Mouse (Mus musculus): ENCODE results near the gene Klhl29. TPM values are rescaled to one million over a fixed set of nuclear protein-coding genes. Genes with fewer than 3 reads are reported as not detected.

The Klhl29 gene
- polyA plus RNA-seq, 1 experiment, result 3.0 TPM

- Histone ChIP-seq H3K27me3 (ENCODE audit: control insufficient read depth, insufficient read depth, low read length) (no peaks in the 10 kb centered on the region), H3K36me3 (ENCODE audit: control insufficient read depth, insufficient read depth, low read length) (no peaks in the 10 kb centered on the region), H3K27ac (ENCODE audit: insufficient read depth, low read depth, low read length) (no peak overlapping the region), H3K4me1 (ENCODE audit: control insufficient read depth, insufficient read depth, insufficient read length, low read length) (peaks cover 4% of the 10 kb centered on the region), H3K4me3 (ENCODE audit: low read depth, low read length) (no peak overlapping the region)
- TF ChIP-seq CTCF (IDR thresholded peaks at IDR 0.05; ENCODE audit: extremely low read depth, insufficient read length, insufficient replicate concordance, low read depth, low read length) (no peak), POLR2A (IDR thresholded peaks at IDR 0.05; ENCODE audit: low read depth, low read length) (no peak)
- WGBS, result 88% methylated on average over 7 of the region's 7 CpGs
Observed at GRCm38 (mm10) chr12:5269061-5269460, 106.4 kb downstream of the Klhl29 start.

- Histone ChIP-seq H3K27ac (ENCODE audit: insufficient read depth, low read depth, low read length) (no peak overlapping the region), H3K4me3 (ENCODE audit: low read depth, low read length) (no peak overlapping the region)
- WGBS, result 32% methylated on average over 9 of the region's 9 CpGs
Observed at GRCm38 (mm10) chr12:5268188-5268612, 107.3 kb downstream of the Klhl29 start.

GRCm38 (mm10) chr12:5267271-5268187 lies 108.0 kb downstream of the Klhl29 start:
- peaks cover 4% of the 10 kb centered on the region for H3K4me1 ChIP-seq (ENCODE audit: control insufficient read depth, insufficient read depth, insufficient read length, low read length)
- no peaks in the 10 kb centered on the region for H3K36me3 ChIP-seq (ENCODE audit: control insufficient read depth, insufficient read depth, low read length)
- H3K4me3 ChIP-seq (ENCODE audit: low read depth, low read length), result no peak overlapping the region
- H3K27me3 ChIP-seq (ENCODE audit: control insufficient read depth, insufficient read depth, low read length), result no peaks in the 10 kb centered on the region
- no peak overlapping the region for H3K27ac ChIP-seq (ENCODE audit: insufficient read depth, low read depth, low read length)
- no peak for TF ChIP-seq CTCF (IDR thresholded peaks at IDR 0.05; ENCODE audit: extremely low read depth, insufficient read length, insufficient replicate concordance, low read depth, low read length)
- TF ChIP-seq POLR2A (IDR thresholded peaks at IDR 0.05; ENCODE audit: low read depth, low read length), result no peak
- 62% methylated on average over 9 of the region's 9 CpGs for WGBS

More at GRCm38 (mm10) chr12:5268188-5268612, 107.3 kb downstream of the Klhl29 start:
- peaks cover 4% of the 10 kb centered on the region for H3K4me1 ChIP-seq (ENCODE audit: control insufficient read depth, insufficient read depth, insufficient read length, low read length)
- H3K36me3 ChIP-seq (ENCODE audit: control insufficient read depth, insufficient read depth, low read length), result no peaks in the 10 kb centered on the region
- no peaks in the 10 kb centered on the region for H3K27me3 ChIP-seq (ENCODE audit: control insufficient read depth, insufficient read depth, low read length)
- no peak for TF ChIP-seq POLR2A (IDR thresholded peaks at IDR 0.05; ENCODE audit: low read depth, low read length)
- TF ChIP-seq CTCF (IDR thresholded peaks at IDR 0.05; ENCODE audit: extremely low read depth, insufficient read length, insufficient replicate concordance, low read depth, low read length), result no peak

DNA sequence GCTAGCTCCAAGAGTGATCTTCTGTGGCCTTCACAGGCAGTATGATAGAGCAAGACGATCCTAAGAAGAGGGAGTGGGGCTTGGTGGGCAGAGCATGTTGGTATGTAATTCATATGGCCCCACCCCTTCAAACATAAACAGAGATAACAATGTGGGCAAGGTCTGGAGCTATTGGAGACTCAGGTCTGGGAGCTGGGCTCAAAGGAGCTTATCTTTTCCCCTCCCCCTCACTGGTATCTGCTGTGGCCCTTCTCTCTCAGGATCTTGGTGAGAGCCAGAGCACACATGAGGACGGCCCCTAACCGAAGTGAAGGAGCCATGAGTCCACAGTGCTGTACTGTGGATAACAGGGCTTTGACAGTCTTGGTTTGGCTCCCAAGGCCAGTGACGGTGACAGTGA lies 108.7 kb downstream of the Klhl29 start:
- H3K4me1 ChIP-seq (ENCODE audit: control insufficient read depth, insufficient read depth, insufficient read length, low read length), result peaks cover 4% of the 10 kb centered on the region
- no peaks in the 10 kb centered on the region for H3K36me3 ChIP-seq (ENCODE audit: control insufficient read depth, insufficient read depth, low read length)
- WGBS, result 45% methylated on average over 4 of the region's 4 CpGs
- H3K27me3 ChIP-seq (ENCODE audit: control insufficient read depth, insufficient read depth, low read length), result no peaks in the 10 kb centered on the region
- no peak for TF ChIP-seq CTCF (IDR thresholded peaks at IDR 0.05; ENCODE audit: extremely low read depth, insufficient read length, insufficient replicate concordance, low read depth, low read length)
- no peak for TF ChIP-seq POLR2A (IDR thresholded peaks at IDR 0.05; ENCODE audit: low read depth, low read length)
- H3K4me3 ChIP-seq (ENCODE audit: low read depth, low read length), result no peak overlapping the region
- no peak overlapping the region for H3K27ac ChIP-seq (ENCODE audit: insufficient read depth, low read depth, low read length)

GRCm38 (mm10) chr12:5261476-5261875 lies 114.0 kb downstream of the Klhl29 start:
- H3K27me3 ChIP-seq (ENCODE audit: control insufficient read depth, insufficient read depth, low read length), result no peaks in the 10 kb centered on the region
- WGBS, result 73% methylated on average over 4 of the region's 4 CpGs
- no peaks in the 10 kb centered on the region for H3K4me1 ChIP-seq (ENCODE audit: control insufficient read depth, insufficient read depth, insufficient read length, low read length)
- H3K27ac ChIP-seq (ENCODE audit: insufficient read depth, low read depth, low read length), result no peak overlapping the region
- no peaks in the 10 kb centered on the region for H3K36me3 ChIP-seq (ENCODE audit: control insufficient read depth, insufficient read depth, low read length)
- TF ChIP-seq POLR2A (IDR thresholded peaks at IDR 0.05; ENCODE audit: low read depth, low read length) (no peak), CTCF (IDR thresholded peaks at IDR 0.05; ENCODE audit: extremely low read depth, insufficient read length, insufficient replicate concordance, low read depth, low read length) (no peak)
- no peak overlapping the region for H3K4me3 ChIP-seq (ENCODE audit: low read depth, low read length)

DNA sequence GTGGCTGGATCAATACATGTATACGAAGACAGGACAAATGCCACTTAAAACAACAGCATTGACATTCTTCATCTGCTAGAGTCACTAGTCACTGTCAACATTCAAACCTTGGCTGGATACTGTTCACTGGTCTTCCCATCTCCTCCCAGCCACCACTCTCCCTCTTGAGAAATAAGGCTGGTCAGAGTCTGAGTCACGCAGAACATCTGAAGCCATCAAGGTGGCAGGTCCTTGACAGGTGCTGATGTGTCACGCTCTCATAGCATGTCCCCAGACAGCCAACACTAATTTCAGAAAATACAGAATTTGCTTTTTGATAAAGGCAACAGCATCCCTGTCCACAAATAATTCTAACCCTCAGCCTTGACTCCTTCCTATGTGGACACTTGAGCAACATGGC lies 116.7 kb downstream of the Klhl29 start:
- Histone ChIP-seq H3K4me3 (ENCODE audit: low read depth, low read length) (no peak overlapping the region), H3K4me1 (ENCODE audit: control insufficient read depth, insufficient read depth, insufficient read length, low read length) (0 out of 2 replicates have a peak, but pooled peaks cover 3% of the 10 kb centered on the region), H3K27ac (ENCODE audit: insufficient read depth, low read depth, low read length) (no peak overlapping the region), H3K36me3 (ENCODE audit: control insufficient read depth, insufficient read depth, low read length) (no peaks in the 10 kb centered on the region), H3K27me3 (ENCODE audit: control insufficient read depth, insufficient read depth, low read length) (no peaks in the 10 kb centered on the region)
- WGBS, result 84% methylated on average over 3 of the region's 3 CpGs
- TF ChIP-seq POLR2A (IDR thresholded peaks at IDR 0.05; ENCODE audit: low read depth, low read length) (no peak), CTCF (IDR thresholded peaks at IDR 0.05; ENCODE audit: extremely low read depth, insufficient read length, insufficient replicate concordance, low read depth, low read length) (no peak)

- 82% methylated on average over 4 of the region's 4 CpGs for WGBS
- no peak for TF ChIP-seq CTCF (IDR thresholded peaks at IDR 0.05; ENCODE audit: extremely low read depth, insufficient read length, insufficient replicate concordance, low read depth, low read length)
- no peak for TF ChIP-seq POLR2A (IDR thresholded peaks at IDR 0.05; ENCODE audit: low read depth, low read length)
- H3K27ac ChIP-seq (ENCODE audit: insufficient read depth, low read depth, low read length), result no peak overlapping the region
- 0 out of 2 replicates have a peak, but pooled peaks cover 3% of the 10 kb centered on the region for H3K4me1 ChIP-seq (ENCODE audit: control insufficient read depth, insufficient read depth, insufficient read length, low read length)
- no peaks in the 10 kb centered on the region for H3K27me3 ChIP-seq (ENCODE audit: control insufficient read depth, insufficient read depth, low read length)
- H3K36me3 ChIP-seq (ENCODE audit: control insufficient read depth, insufficient read depth, low read length), result no peaks in the 10 kb centered on the region
- H3K4me3 ChIP-seq (ENCODE audit: low read depth, low read length), result no peak overlapping the region
Observed at GRCm38 (mm10) chr12:5257174-5257573, 118.3 kb downstream of the Klhl29 start.
